Mouse (Mus musculus) lung, adult 2 months (tissue): ENCODE results near the gene Ppp3r2.

ENCODE experiments used
- CTCF ChIP-seq: fragments of 200-500 bp; IDR thresholded peaks from 2 replicates; pipeline ENCODE4 v1.5.1; 2011; ENCODE audit warnings: mild to moderate bottlenecking, low read length, control low read depth; ENCODE audit not compliant: insufficient read depth
- POLR2A ChIP-seq: fragments of 200-500 bp; IDR thresholded peaks from 2 replicates; pipeline ENCODE4 v1.6.1; 2011; ENCODE audit warnings: low read depth, mild to moderate bottlenecking, control low read depth, low read length, borderline replicate concordance; ENCODE audit errors: extremely low read depth

GRCm38 (mm10) chr4:49680171-49680875 lies 1.5 kb downstream of the Ppp3r2 start:
- TF ChIP-seq CTCF (no peak), POLR2A (no peak)
